Mouse (Mus musculus) limb, embryonic 14.5 days (tissue): ENCODE results near the gene Nr4a1. TPM values are rescaled to one million over a fixed set of nuclear protein-coding genes. Genes with fewer than 3 reads are reported as not detected.

ENCODE experiments used
- ATAC-seq: fragments of 200-750 bp; cut with Nextera tagmentation; 2 replicates; pipeline ENCODE4 v1.8.0; 2017; ENCODE audit warnings: low read depth, moderate number of reproducible peaks, moderate TSS enrichment; ENCODE audit not compliant: low FRiP score
- DNase-seq: peaks from one replicate; pipeline ENCODE4 v3.0.0-alpha.2; 2015; ENCODE audit warnings: low spot score
- H3K27ac ChIP-seq: fragments of 300-500 bp; sonication (generic); replicated peaks from 2 replicates; pipeline ENCODE4 v1.5.1; 2014; ENCODE audit warnings: low read depth, mild to moderate bottlenecking, low read length, moderate library complexity, mixed read lengths
- H3K27me3 ChIP-seq: fragments of 300-500 bp; sonication (generic); 2 replicates; pipeline ENCODE4 v1.6.1; 2014; ENCODE audit warnings: low read length, mixed read lengths; ENCODE audit not compliant: control insufficient read depth, insufficient read depth
- H3K36me3 ChIP-seq: fragments of 300-500 bp; sonication (generic); 2 replicates; pipeline ENCODE4 v1.6.1; 2014; ENCODE audit warnings: mild to moderate bottlenecking, low read length, moderate library complexity, mixed read lengths; ENCODE audit not compliant: control insufficient read depth, insufficient read depth
- H3K4me1 ChIP-seq: fragments of 300-500 bp; sonication (generic); 2 replicates; pipeline ENCODE4 v1.6.1; 2014; ENCODE audit warnings: antibody characterized with exemption, low read length, mixed read lengths; ENCODE audit not compliant: control insufficient read depth, insufficient read depth
- H3K4me2 ChIP-seq: fragments of 300-500 bp; sonication (generic); replicated peaks from 2 replicates; pipeline ENCODE4 v1.6.1; 2014; ENCODE audit warnings: low read depth, mild to moderate bottlenecking, low read length, moderate library complexity; ENCODE audit not compliant: severe bottlenecking
- H3K4me3 ChIP-seq: fragments of 300-500 bp; sonication (generic); replicated peaks from 2 replicates; pipeline ENCODE4 v1.5.1; 2014; ENCODE audit warnings: low read length
- H3K9ac ChIP-seq: fragments of 300-500 bp; sonication (generic); 2 replicates; pipeline ENCODE4 v1.6.1; 2014; ENCODE audit warnings: mild to moderate bottlenecking, low read depth, low read length, moderate library complexity; ENCODE audit not compliant: severe bottlenecking
- H3K9me3 ChIP-seq: fragments of 300-500 bp; sonication (generic); 2 replicates; pipeline ENCODE4 v1.6.1; 2016; ENCODE audit warnings: low read length; ENCODE audit not compliant: control insufficient read depth
- POLR2A ChIP-seq: fragments of 200-500 bp; IDR thresholded peaks from 2 replicates; pipeline ENCODE4 v1.8.0; 2012; ENCODE audit warnings: inconsistent platforms, mild to moderate bottlenecking, moderate library complexity, borderline replicate concordance; ENCODE audit not compliant: insufficient read depth, insufficient read length; ENCODE audit errors: extremely low read depth
- WGBS: fragments of 180-500 bp; shearing (Covaris S2); extraction: QIAGEN DNeasy Blood & Tissue Kit; methylation state at CpG from one replicate; pipeline ENCODE4 v1.1.7; 2014; 5-methylcytosine and 5-hydroxymethylcytosine counted together
- polyA plus RNA-seq, 2 experiments: library from polyadenylated mRNA; depleted of rRNA in 1 of 2; stranded (reverse) in 1 of 2; unstranded in 1 of 2; fragments of >200 nt; fragmentation: Nextera tagmentation in 1 of 2; extraction: Ambion mirVana in 1 of 2; gene quantifications; 2 replicates each; pipeline versions ENCODE4 v1.2.1 to v1.2.3; 2012 to 2014

Nr4a1 gene
- polyA plus RNA-seq, 2 experiments, result 10.5 to 19.6 TPM

GRCm38 (mm10) chr15:101256463-101257206 lies 2.6 kb downstream of the Nr4a1 start:
- peaks cover 29% of the 10 kb centered on the region for H3K4me1 ChIP-seq

GRCm38 (mm10) chr15:101258420-101258819 lies 4.4 kb downstream of the Nr4a1 start:
- WGBS, result 76% methylated on average over 11 of the region's 11 CpGs
- DNase-seq, result no peak
- Histone ChIP-seq H3K27me3 (no peaks in the 10 kb centered on the region), H3K27ac (no peak overlapping the region), H3K4me3 (no peak overlapping the region), H3K9ac (no peak overlapping the region), H3K36me3 (no peaks in the 10 kb centered on the region), H3K4me1 (peaks cover 35% of the 10 kb centered on the region), H3K4me2 (no peak overlapping the region), H3K9me3 (no peaks in the 10 kb centered on the region)
- no peak for TF ChIP-seq POLR2A
- no peak for ATAC-seq

More at GRCm38 (mm10) chr15:101256463-101257206, 2.6 kb downstream of the Nr4a1 start:
- Histone ChIP-seq H3K27ac (no peak overlapping the region), H3K9me3 (no peaks in the 10 kb centered on the region), H3K4me3 (no peak overlapping the region), H3K9ac (0 out of 2 replicates have a peak overlapping the region, but pooled peaks have one; percentile 3), H3K4me2 (no peak overlapping the region), H3K36me3 (no peaks in the 10 kb centered on the region), H3K27me3 (no peaks in the 10 kb centered on the region)
- DNase-seq, result no peak
- 72% methylated on average over 14 of the region's 14 CpGs for WGBS
- ATAC-seq, result no peak
- no peak for TF ChIP-seq POLR2A

GRCm38 (mm10) chr15:101259922-101260321 lies 5.9 kb downstream of the Nr4a1 start:
- no peak overlapping the region for H3K4me2 ChIP-seq
- no peaks in the 10 kb centered on the region for H3K27me3 ChIP-seq
- no peaks in the 10 kb centered on the region for H3K9me3 ChIP-seq
- 66% methylated on average over 3 of the region's 3 CpGs for whole genome bisulfite sequencing
- peaks cover 26% of the 10 kb centered on the region for H3K4me1 ChIP-seq
- ATAC-seq (no peak), DNase-seq (no peak)
- no peaks in the 10 kb centered on the region for H3K36me3 ChIP-seq
- H3K4me3 ChIP-seq, result no peak overlapping the region
- TF ChIP-seq POLR2A, result no peak
- H3K9ac ChIP-seq, result no peak overlapping the region
- no peak overlapping the region; the same call in 1 of the 2 replicates for H3K27ac ChIP-seq

- Histone ChIP-seq H3K9ac (no peak overlapping the region), H3K4me2 (no peak overlapping the region), H3K36me3 (no peaks in the 10 kb centered on the region), H3K27ac (peak overlapping the region; percentile 88), H3K4me3 (no peak overlapping the region), H3K9me3 (no peaks in the 10 kb centered on the region), H3K27me3 (no peaks in the 10 kb centered on the region), H3K4me1 (peaks cover 27% of the 10 kb centered on the region)
- no peak for TF ChIP-seq POLR2A
- WGBS, result 48% methylated on average over 10 of the region's 10 CpGs
- DNase-seq (no peak), ATAC-seq (no peak)
Measured at GRCm38 (mm10) chr15:101260387-101260786, 6.3 kb downstream of the Nr4a1 start.

- ATAC-seq (peak; percentile 43), DNase-seq (peak; percentile 81)
- Histone ChIP-seq H3K9ac (no peak overlapping the region), H3K27ac (peak overlapping the region; percentile 88), H3K9me3 (no peaks in the 10 kb centered on the region), H3K36me3 (no peaks in the 10 kb centered on the region), H3K4me1 (peaks cover 34% of the 10 kb centered on the region), H3K4me2 (peak overlapping the region; percentile 25), H3K4me3 (no peak overlapping the region), H3K27me3 (no peaks in the 10 kb centered on the region)
- no peak for TF ChIP-seq POLR2A
- WGBS, result 36% methylated on average over 13 of the region's 13 CpGs
Measured at GRCm38 (mm10) chr15:101260874-101261622, 7.0 kb downstream of the Nr4a1 start.
